In the genomic region with DNA sequence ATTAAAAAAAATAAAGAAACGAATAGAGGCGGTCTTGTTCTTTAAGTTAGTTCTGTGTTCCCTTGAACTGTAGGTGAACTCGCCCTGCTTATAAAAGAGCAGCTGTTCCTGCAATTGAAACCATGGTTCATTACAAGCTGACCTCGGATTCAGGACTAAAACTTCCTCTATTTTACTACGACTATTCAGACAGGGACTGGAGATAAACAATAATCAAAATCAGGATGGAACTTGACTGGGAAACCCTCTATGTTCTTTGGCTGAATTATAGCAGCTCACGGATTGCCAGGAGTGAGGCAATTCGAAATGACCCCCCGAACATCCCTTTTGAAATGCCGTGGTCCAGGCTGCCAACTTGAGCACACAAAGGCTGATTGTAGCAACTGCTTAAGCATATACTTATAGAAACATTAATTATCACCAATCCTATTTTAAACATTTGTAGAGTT, we compare ENCODE assay signal across 12 mouse cellular contexts.
DNase-seq lines count a peak whose midpoint lies in the region; ATAC-seq lines count a peak whose summit lies in the region.
"Had no signal": no experiment of that assay in that cellular context is flagged by ENCODE, and none has a peak within 500 bp of the region (broad histone marks: within the 10 kb centered on the region; RNA-seq: fewer than 3 reads in every experiment).

No protein-coding gene starts in this region.

- peak overlapping the region; percentile 74 for H3K27ac ChIP-seq in limb, embryonic 13.5 days
- H3K27ac ChIP-seq in stomach, embryonic 16.5 days (ENCODE audit: low read length) = no peak overlapping the region

- peak; percentile 11 for DNase-seq in embryo, embryonic 10 days (ENCODE audit: low spot score)
- no peak for DNase-seq in embryo, embryonic 9.5 days (ENCODE audit: extremely low spot score)
- DNase-seq in lung, postnatal 10 days = peak; percentile 6
- DNase-seq in lung, postnatal 25 days (ENCODE audit: low spot score) = no peak
- DNase-seq in heart, postnatal 36 days = no peak
- no peak for DNase-seq in left cerebral cortex, postnatal 36 days (ENCODE audit: low spot score in 2 of 2)
- DNase-seq: adrenal gland, postnatal 25 days; kidney, adult 9 months had no signal

- peak; percentile 64 for ATAC-seq in limb, embryonic 13.5 days (ENCODE audit: low FRiP score, low read depth)
- ATAC-seq in stomach, embryonic 16.5 days (ENCODE audit: insufficient read depth, low FRiP score) = peak; percentile 21; the same call in 1 of the 2 replicates
- ATAC-seq: midbrain, embryonic 16.5 days had no signal

- intact Hi-C loops in heart, postnatal 36 days (cut with DNase I) = no loop called here
- intact Hi-C loops in left cerebral cortex, postnatal 36 days (cut with DNase I) = no loop called here

- no peaks in the 10 kb centered on the region for H3K9me3 ChIP-seq in limb, embryonic 13.5 days
- no peaks in the 10 kb centered on the region for H3K9me3 ChIP-seq in stomach, embryonic 16.5 days (replicated peaks; ENCODE audit: control insufficient read depth, low read length)

- no peaks in the 10 kb centered on the region for H3K36me3 ChIP-seq in limb, embryonic 13.5 days
- no peaks in the 10 kb centered on the region for H3K36me3 ChIP-seq in stomach, embryonic 16.5 days (ENCODE audit: control insufficient read depth, insufficient read depth, low read length)

- WGBS in limb, embryonic 13.5 days = 38% methylated on average over 9 of the region's 9 CpGs
- 19% methylated on average over 9 of the region's 9 CpGs for WGBS in stomach, embryonic 16.5 days

- 0 out of 2 replicates have a peak overlapping the region, but pooled peaks have one; percentile 25 for H3K4me2 ChIP-seq in limb, embryonic 13.5 days (replicated peaks)
- H3K4me2 ChIP-seq in stomach, embryonic 16.5 days (ENCODE audit: low read depth, low read length) = no peak overlapping the region
- H3K4me2 ChIP-seq: heart, embryonic 11.5 days had no signal

- no peak overlapping the region for H3K4me3 ChIP-seq in limb, embryonic 13.5 days
- no peak overlapping the region for H3K4me3 ChIP-seq in stomach, embryonic 16.5 days (replicated peaks; ENCODE audit: low read length)

- no peaks in the 10 kb centered on the region for H3K27me3 ChIP-seq in limb, embryonic 13.5 days
- no peaks in the 10 kb centered on the region for H3K27me3 ChIP-seq in stomach, embryonic 16.5 days (ENCODE audit: control insufficient read depth, insufficient read depth, low read length)

- H3K9ac ChIP-seq in limb, embryonic 13.5 days = no peak overlapping the region
- no peak overlapping the region for H3K9ac ChIP-seq in stomach, embryonic 16.5 days (ENCODE audit: low read length)

- peaks cover 19% of the 10 kb centered on the region for H3K4me1 ChIP-seq in limb, embryonic 13.5 days
- H3K4me1 ChIP-seq in stomach, embryonic 16.5 days (ENCODE audit: control insufficient read depth, insufficient read depth, low read length) = 0 out of 2 replicates have a peak, but pooled peaks cover 3% of the 10 kb centered on the region

Comparison
In these comparisons a context has a peak if more than half of its experiments do, and no peak if none do; other contexts are left out.
1. DNase-seq: peak in embryo, embryonic 10 days (single experiment) and lung, postnatal 10 days (single experiment); none in embryo, embryonic 9.5 days (single experiment), lung, postnatal 25 days (single experiment), heart, postnatal 36 days (0 of 2) and left cerebral cortex, postnatal 36 days (0 of 2).